Mouse (Mus musculus): ENCODE data around the gene Abo. TPM values are rescaled to one million over a fixed set of nuclear protein-coding genes. Genes with fewer than 3 reads are reported as not detected.

Gene Abo
- polyA plus RNA-seq (2014; fragmentation: Nextera tagmentation; extraction: Ambion mirVana): not detected in 2 replicates

DNA sequence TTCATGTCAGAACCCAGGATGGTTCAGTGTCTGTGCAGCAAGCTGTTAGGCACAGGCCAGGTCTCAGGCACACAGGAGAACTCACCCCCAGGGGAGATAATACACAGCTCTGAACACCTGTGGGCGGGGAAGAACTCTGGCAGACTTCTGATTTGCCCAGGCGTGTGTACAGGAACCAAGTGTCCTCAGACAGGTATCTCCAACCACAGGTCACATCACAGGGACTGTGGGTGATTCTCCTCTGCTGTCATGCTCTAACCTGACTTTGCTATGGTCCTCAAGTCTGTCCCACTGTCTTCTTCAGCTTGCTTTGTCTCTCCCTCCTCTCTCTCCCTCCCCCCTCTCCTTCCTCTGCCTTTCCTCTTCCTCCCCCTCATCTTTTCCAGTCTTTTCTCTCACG, at the start of gene Abo:
Gene Abo (minus strand): TSS at position 101 of the 400 bp plus-strand sequence.
- Histone ChIP-seq H3K4me3 (ENCODE audit: low read length) (no peak within 1 kb of the TSS), H3K27ac (ENCODE audit: low read depth, low read length) (no peak within 1 kb of the TSS), H3K9ac (ENCODE audit: low read depth, low read length) (no peak within 1 kb of the TSS), H3K4me1 (ENCODE audit: control insufficient read depth, insufficient read depth, low read length) (no peaks in the 10 kb centered on the region), H3K36me3 (ENCODE audit: control insufficient read depth, insufficient read depth, low read length) (no peaks in the 10 kb centered on the region), H3K4me2 (replicated peaks; ENCODE audit: low read depth, low read length) (no peak within 1 kb of the TSS), H3K27me3 (ENCODE audit: control insufficient read depth, insufficient read depth, low read length) (no peaks in the 10 kb centered on the region), H3K9me3 (ENCODE audit: control insufficient read depth, low read length) (no peaks in the 10 kb centered on the region)
- no peak for ATAC-seq (ENCODE audit: low FRiP score, low TSS enrichment)
- WGBS: 62% methylated on average over 3 of the region's 3 CpGs

DNA sequence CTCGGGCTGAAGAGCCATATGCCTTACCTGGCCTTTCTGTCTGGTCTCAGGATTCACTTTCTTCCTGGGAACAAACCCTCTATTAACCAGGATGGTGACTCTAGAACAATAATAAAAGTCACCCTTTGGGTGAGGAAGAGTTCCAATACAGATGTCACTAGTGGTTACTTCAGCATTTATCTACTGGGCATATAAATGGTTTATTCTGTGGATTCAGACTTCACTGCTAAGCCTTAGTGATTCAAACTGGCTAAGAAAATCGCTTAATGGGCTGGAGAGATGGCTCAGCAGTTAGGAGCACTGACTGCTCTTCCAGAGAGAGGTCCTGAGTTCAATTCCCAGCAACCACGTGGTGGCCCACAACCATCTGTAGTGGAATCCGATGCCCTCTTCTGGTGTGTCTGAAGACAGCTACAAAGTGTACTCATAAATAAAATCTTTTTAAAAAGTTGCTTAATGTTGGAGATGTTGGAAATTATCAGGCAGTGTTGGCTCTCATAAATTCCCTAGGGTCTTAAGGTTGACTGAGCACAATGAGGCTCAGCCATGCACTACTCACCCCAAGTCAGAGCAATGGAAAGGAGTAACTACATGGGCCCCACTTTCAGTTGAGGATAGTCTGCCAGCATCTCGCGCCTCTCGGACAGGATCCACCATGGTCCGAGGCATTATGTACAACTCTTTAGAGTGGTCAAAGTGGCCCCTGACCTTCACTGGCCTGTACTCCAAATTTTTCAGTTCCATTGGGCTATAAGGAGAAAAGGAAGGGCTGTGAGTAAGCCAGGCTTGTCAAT, 49.6 kb upstream of the Abo start:
- H3K9me3 ChIP-seq (ENCODE audit: control insufficient read depth, low read length): no peaks in the 10 kb centered on the region
- no peak for ATAC-seq (ENCODE audit: low FRiP score, low TSS enrichment)
- no peaks in the 10 kb centered on the region for H3K27me3 ChIP-seq (ENCODE audit: control insufficient read depth, insufficient read depth, low read length)
- 62% methylated on average over 8 of the region's 8 CpGs for WGBS
- no peak overlapping the region for H3K9ac ChIP-seq (ENCODE audit: low read depth, low read length)
- no peak overlapping the region for H3K4me3 ChIP-seq (ENCODE audit: low read length)
- H3K36me3 ChIP-seq (ENCODE audit: control insufficient read depth, insufficient read depth, low read length): peaks cover 44% of the 10 kb centered on the region
- peaks cover 29% of the 10 kb centered on the region for H3K4me1 ChIP-seq (ENCODE audit: control insufficient read depth, insufficient read depth, low read length)
- peak overlapping the region; percentile 97; the same call in 1 of the 2 replicates for H3K4me2 ChIP-seq (replicated peaks; ENCODE audit: low read depth, low read length)
- H3K27ac ChIP-seq (ENCODE audit: low read depth, low read length): no peak overlapping the region

DNA sequence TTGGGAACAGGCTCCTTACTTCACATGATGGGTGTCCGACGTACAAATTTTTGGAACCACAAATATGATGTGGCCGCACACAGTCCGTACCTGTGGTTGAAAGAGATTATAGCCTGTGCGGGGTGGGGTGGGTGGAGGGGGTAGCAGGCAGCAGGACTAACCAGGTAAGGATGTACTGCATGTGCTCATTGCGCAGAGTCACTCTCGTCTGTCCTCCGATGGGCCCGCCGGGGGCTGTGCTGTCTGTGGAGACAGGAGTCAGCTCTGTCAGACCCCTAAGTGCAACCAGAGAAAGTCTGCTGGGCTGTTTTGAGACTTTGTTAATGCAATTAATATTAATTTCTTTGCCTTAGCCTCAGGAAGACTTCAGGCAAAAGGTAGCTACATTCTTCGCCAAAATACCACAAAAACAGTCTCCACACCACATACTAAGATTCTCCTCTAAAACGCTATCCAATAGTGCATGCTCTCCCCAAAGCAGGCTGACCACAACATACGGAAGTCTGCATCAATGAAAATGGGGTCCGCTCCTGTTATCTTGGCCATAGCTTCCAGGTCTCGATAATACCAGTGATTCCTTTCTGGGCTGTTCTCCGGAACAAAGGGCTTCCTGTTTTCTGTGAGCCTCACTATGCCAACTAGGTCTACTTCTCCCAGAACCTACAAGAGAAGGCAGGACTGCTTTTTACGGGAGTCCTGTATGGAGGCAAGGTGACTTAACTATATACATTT, 48.8 kb upstream of the Abo start:
- H3K27me3 ChIP-seq (ENCODE audit: control insufficient read depth, insufficient read depth, low read length): no peaks in the 10 kb centered on the region
- H3K4me1 ChIP-seq (ENCODE audit: control insufficient read depth, insufficient read depth, low read length): peaks cover 37% of the 10 kb centered on the region
- no peak overlapping the region for H3K4me3 ChIP-seq (ENCODE audit: low read length)
- H3K4me2 ChIP-seq (replicated peaks; ENCODE audit: low read depth, low read length): no peak overlapping the region
- WGBS: 86% methylated on average over 17 of the region's 17 CpGs
- no peaks in the 10 kb centered on the region for H3K9me3 ChIP-seq (ENCODE audit: control insufficient read depth, low read length)
- peaks cover 37% of the 10 kb centered on the region for H3K36me3 ChIP-seq (ENCODE audit: control insufficient read depth, insufficient read depth, low read length)
- H3K27ac ChIP-seq (ENCODE audit: low read depth, low read length): no peak overlapping the region
- ATAC-seq (ENCODE audit: low FRiP score, low TSS enrichment): no peak
- no peak overlapping the region for H3K9ac ChIP-seq (ENCODE audit: low read depth, low read length)

DNA sequence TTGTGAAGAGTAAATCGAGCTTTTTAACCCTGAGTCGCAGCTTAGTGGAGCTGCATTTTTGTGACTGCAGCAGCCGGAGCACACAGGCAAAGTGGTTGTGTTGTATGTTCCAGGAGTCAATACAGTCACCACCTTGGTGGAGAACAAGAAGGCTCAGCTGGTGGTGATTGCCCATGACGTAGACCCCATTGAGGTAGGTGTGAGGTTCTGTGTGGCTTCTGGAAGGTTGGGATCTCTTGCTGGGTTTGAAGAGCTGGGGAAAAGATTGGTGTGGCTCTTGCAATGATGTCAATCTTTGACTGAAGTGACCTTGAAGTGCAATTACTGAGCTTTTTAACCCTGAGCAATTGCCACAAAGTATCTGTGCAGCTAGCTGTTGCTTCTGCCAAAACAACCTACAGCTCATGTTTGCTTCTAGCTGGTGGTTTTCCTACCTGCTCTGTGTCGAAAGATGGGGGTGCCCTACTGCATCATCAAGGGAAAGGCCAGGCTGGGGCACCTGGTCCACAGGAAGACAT, 47.5 kb upstream of the Abo start:
- H3K27me3 ChIP-seq (ENCODE audit: control insufficient read depth, insufficient read depth, low read length): no peaks in the 10 kb centered on the region
- H3K4me1 ChIP-seq (ENCODE audit: control insufficient read depth, insufficient read depth, low read length): peaks cover 30% of the 10 kb centered on the region
- peak overlapping the region; percentile 95; the same call in 1 of the 2 replicates for H3K9ac ChIP-seq (ENCODE audit: low read depth, low read length)
- WGBS: 61% methylated on average over 5 of the region's 5 CpGs
- peak overlapping the region; percentile 79 for H3K4me2 ChIP-seq (replicated peaks; ENCODE audit: low read depth, low read length)
- no peak for ATAC-seq (ENCODE audit: low FRiP score, low TSS enrichment)
- H3K36me3 ChIP-seq (ENCODE audit: control insufficient read depth, insufficient read depth, low read length): peaks cover 38% of the 10 kb centered on the region
- no peak overlapping the region for H3K27ac ChIP-seq (ENCODE audit: low read depth, low read length)
- no peaks in the 10 kb centered on the region for H3K9me3 ChIP-seq (ENCODE audit: control insufficient read depth, low read length)
- peak overlapping the region; percentile 87 for H3K4me3 ChIP-seq (ENCODE audit: low read length)

DNA sequence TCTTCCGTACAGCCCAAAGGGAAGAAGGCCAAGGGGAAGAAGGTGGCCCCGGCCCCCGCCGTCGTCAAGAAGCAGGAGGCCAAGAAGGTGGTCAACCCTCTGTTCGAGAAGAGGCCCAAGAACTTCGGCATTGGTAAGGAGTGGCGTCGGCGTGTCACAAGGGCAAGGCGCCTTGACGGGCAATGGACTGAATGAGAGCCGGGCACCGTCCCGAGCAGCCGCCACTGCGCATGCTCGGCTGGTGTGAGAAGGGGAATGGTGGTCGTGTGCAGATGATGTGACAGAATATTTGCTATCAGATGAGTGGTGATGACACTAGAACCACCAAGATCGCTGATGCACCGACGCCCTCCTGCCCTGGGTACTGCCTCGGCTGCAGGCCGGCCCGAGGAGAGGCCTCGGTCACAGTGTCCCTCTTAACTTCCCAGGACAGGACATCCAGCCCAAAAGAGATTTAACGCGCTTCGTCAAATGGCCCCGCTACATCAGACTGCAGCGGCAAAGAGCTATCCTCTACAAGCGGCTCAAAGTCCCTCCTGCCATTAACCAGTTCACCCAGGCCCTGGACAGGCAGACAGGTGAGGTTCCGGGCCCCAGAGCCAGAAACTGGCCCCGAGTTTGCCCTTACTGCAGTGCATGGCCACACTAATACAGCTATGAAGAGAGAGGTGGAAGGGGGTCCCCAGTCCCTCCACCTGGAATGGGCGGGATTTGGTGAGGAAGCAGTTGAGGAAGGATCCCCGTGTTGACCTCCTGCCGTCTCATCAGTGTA, 46.4 kb upstream of the Abo start:
- Histone ChIP-seq H3K36me3 (ENCODE audit: control insufficient read depth, insufficient read depth, low read length) (peaks cover 50% of the 10 kb centered on the region), H3K4me1 (ENCODE audit: control insufficient read depth, insufficient read depth, low read length) (peaks cover 24% of the 10 kb centered on the region), H3K9ac (ENCODE audit: low read depth, low read length) (peak overlapping the region; percentile 95), H3K9me3 (ENCODE audit: control insufficient read depth, low read length) (no peaks in the 10 kb centered on the region), H3K4me3 (ENCODE audit: low read length) (peak overlapping the region; percentile 87), H3K4me2 (replicated peaks; ENCODE audit: low read depth, low read length) (peak overlapping the region; percentile 79), H3K27ac (ENCODE audit: low read depth, low read length) (peak overlapping the region; percentile 93), H3K27me3 (ENCODE audit: control insufficient read depth, insufficient read depth, low read length) (no peaks in the 10 kb centered on the region)
- ATAC-seq (ENCODE audit: low FRiP score, low TSS enrichment): peak; percentile 5; the same call in 1 of the 2 replicates
- 2% methylated on average over 36 of the region's 37 CpGs for WGBS

DNA sequence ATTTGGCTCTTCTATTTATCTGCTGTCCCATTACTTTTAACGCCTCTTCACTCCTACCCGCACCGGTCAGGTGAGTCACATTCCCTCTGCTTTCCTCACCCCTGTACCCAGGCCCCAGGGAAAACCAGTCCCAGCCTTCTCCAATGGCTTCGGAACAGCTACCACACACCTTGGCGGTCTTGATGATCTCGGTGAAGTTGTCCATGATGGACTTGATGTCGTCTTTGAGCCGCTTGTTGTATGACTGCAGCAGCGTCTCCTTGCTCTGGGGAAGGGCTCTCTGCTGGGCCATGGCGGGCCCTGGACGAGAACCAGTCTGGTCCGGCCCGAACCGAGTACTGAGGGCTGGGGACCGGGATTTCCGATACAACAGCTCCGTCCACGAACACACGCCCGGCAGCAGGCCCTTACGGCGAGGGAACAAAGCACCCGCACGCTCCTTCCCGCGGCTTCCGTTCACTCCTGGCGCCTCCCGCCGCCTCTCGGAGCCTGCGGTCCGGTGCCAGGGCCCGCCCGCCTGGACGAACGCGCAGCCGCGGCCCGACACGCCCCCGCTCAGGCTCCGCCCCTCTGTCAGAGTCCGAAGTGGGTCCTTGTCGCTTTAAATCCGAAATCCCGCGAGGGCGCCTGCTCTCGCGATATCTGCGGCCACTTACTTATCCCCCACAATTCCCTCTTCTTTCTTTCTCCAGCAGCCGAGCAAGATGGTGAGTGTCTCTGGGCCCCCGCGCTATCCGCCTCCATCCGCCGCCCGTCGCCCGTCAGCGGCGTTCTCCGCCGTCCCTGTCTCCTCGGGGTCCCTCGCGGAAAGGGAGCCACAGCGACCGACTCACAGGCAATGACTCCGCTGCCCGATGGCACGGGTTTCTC, 45.6 kb upstream of the Abo start, which contains the start of the genes Med22 and Rpl7a:
Gene Med22 (minus strand): TSS at position 554 of the 870 bp plus-strand sequence.
Gene Rpl7a (plus strand): TSS at position 641 of the 870 bp plus-strand sequence.
- Histone ChIP-seq H3K4me3 (ENCODE audit: low read length) (peak within 1 kb of the TSS; percentile 87), H3K4me2 (replicated peaks; ENCODE audit: low read depth, low read length) (peak within 1 kb of the TSS; percentile 79), H3K9ac (ENCODE audit: low read depth, low read length) (peak within 1 kb of the TSS; percentile 95), H3K4me1 (ENCODE audit: control insufficient read depth, insufficient read depth, low read length) (peaks cover 19% of the 10 kb centered on the region), H3K27ac (ENCODE audit: low read depth, low read length) (peak within 1 kb of the TSS; percentile 93), H3K27me3 (ENCODE audit: control insufficient read depth, insufficient read depth, low read length) (no peaks in the 10 kb centered on the region), H3K9me3 (ENCODE audit: control insufficient read depth, low read length) (no peaks in the 10 kb centered on the region), H3K36me3 (ENCODE audit: control insufficient read depth, insufficient read depth, low read length) (peaks cover 58% of the 10 kb centered on the region)
- under 1% methylated on average over 74 of the region's 74 CpGs for WGBS
- peak; percentile 91 for ATAC-seq (ENCODE audit: low FRiP score, low TSS enrichment)

DNA sequence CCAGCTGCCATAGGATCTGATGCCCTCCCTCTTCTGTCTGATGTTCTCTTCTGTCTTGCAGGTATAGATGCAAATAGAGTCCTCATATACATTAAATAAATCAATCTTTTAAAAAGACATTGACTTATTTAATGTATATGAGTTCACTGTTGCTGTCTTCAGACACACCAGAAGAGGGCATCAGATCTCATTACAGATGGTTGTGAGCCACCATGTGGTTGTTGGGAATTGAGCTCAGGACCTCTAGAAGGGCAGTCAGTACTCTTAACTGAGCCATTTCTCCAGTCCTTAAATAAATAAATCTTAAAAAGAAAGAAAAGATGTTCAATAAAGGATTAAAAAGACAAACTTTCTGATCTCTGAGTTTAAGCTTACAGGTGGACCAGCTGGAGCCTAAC, 44.6 kb upstream of the Abo start:
- no peak for ATAC-seq (ENCODE audit: low FRiP score, low TSS enrichment)
- Histone ChIP-seq H3K27ac (ENCODE audit: low read depth, low read length) (no peak overlapping the region), H3K36me3 (ENCODE audit: control insufficient read depth, insufficient read depth, low read length) (peaks cover 64% of the 10 kb centered on the region), H3K4me2 (replicated peaks; ENCODE audit: low read depth, low read length) (peak overlapping the region; percentile 79), H3K4me1 (ENCODE audit: control insufficient read depth, insufficient read depth, low read length) (peaks cover 14% of the 10 kb centered on the region), H3K4me3 (ENCODE audit: low read length) (peak overlapping the region; percentile 87), H3K27me3 (ENCODE audit: control insufficient read depth, insufficient read depth, low read length) (no peaks in the 10 kb centered on the region), H3K9ac (ENCODE audit: low read depth, low read length) (peak overlapping the region; percentile 95), H3K9me3 (ENCODE audit: control insufficient read depth, low read length) (no peaks in the 10 kb centered on the region)
